Mouse (Mus musculus): ENCODE data around the gene Adarb2. TPM values are rescaled to one million over a fixed set of nuclear protein-coding genes. Genes with fewer than 3 reads are reported as not detected.

Adarb2 gene
- polyA plus RNA-seq, 1 experiment = not detected

- H3K4me1 ChIP-seq (ENCODE audit: control insufficient read depth) = no peaks in the 10 kb centered on the region
- no peak for TF ChIP-seq TAL1 (IDR thresholded peaks at IDR 0.05; ENCODE audit: low read length)
- TF ChIP-seq GATA1 (IDR thresholded peaks at IDR 0.05; ENCODE audit: low read length) = no peak
- no peaks in the 10 kb centered on the region for H3K9me3 ChIP-seq (ENCODE audit: control insufficient read depth, low read length)
- no peak overlapping the region for H3K4me3 ChIP-seq (replicated peaks)
- H3K36me3 ChIP-seq (ENCODE audit: control insufficient read depth) = no peaks in the 10 kb centered on the region
- H3K27me3 ChIP-seq (ENCODE audit: control insufficient read depth) = no peaks in the 10 kb centered on the region
Observed at GRCm38 (mm10) chr13:8622263-8622662, 419.6 kb downstream of the Adarb2 start.

GRCm38 (mm10) chr13:8629565-8629964 is 426.9 kb downstream of the Adarb2 start:
- Histone ChIP-seq H3K4me1 (ENCODE audit: control insufficient read depth) (no peaks in the 10 kb centered on the region), H3K4me3 (replicated peaks) (no peak overlapping the region), H3K27me3 (ENCODE audit: control insufficient read depth) (no peaks in the 10 kb centered on the region), H3K36me3 (ENCODE audit: control insufficient read depth) (no peaks in the 10 kb centered on the region), H3K9me3 (ENCODE audit: control insufficient read depth, low read length) (no peaks in the 10 kb centered on the region)
- TF ChIP-seq TAL1 (IDR thresholded peaks at IDR 0.05; ENCODE audit: low read length) (no peak), GATA1 (IDR thresholded peaks at IDR 0.05; ENCODE audit: low read length) (no peak)

- Histone ChIP-seq H3K4me1 (ENCODE audit: control insufficient read depth) (no peaks in the 10 kb centered on the region), H3K27me3 (ENCODE audit: control insufficient read depth) (no peaks in the 10 kb centered on the region), H3K4me3 (replicated peaks) (no peak overlapping the region), H3K36me3 (ENCODE audit: control insufficient read depth) (no peaks in the 10 kb centered on the region), H3K9me3 (ENCODE audit: control insufficient read depth, low read length) (no peaks in the 10 kb centered on the region)
- TF ChIP-seq TAL1 (IDR thresholded peaks at IDR 0.05; ENCODE audit: low read length) = no peak
- TF ChIP-seq GATA1 (IDR thresholded peaks at IDR 0.05; ENCODE audit: low read length) = no peak
Observed at GRCm38 (mm10) chr13:8631618-8632017, 429.0 kb downstream of the Adarb2 start.

GRCm38 (mm10) chr13:8632072-8632471 is 429.4 kb downstream of the Adarb2 start:
- Histone ChIP-seq H3K4me1 (ENCODE audit: control insufficient read depth) (no peaks in the 10 kb centered on the region), H3K36me3 (ENCODE audit: control insufficient read depth) (no peaks in the 10 kb centered on the region), H3K4me3 (replicated peaks) (no peak overlapping the region), H3K9me3 (ENCODE audit: control insufficient read depth, low read length) (no peaks in the 10 kb centered on the region), H3K27me3 (ENCODE audit: control insufficient read depth) (no peaks in the 10 kb centered on the region)
- TF ChIP-seq TAL1 (IDR thresholded peaks at IDR 0.05; ENCODE audit: low read length) (no peak), GATA1 (IDR thresholded peaks at IDR 0.05; ENCODE audit: low read length) (no peak)

- TF ChIP-seq TAL1 (IDR thresholded peaks at IDR 0.05; ENCODE audit: low read length) (no peak), GATA1 (IDR thresholded peaks at IDR 0.05; ENCODE audit: low read length) (no peak)
- Histone ChIP-seq H3K9me3 (ENCODE audit: control insufficient read depth, low read length) (no peaks in the 10 kb centered on the region), H3K4me1 (ENCODE audit: control insufficient read depth) (no peaks in the 10 kb centered on the region), H3K4me3 (replicated peaks) (no peak overlapping the region), H3K36me3 (ENCODE audit: control insufficient read depth) (no peaks in the 10 kb centered on the region), H3K27me3 (ENCODE audit: control insufficient read depth) (no peaks in the 10 kb centered on the region)
Observed at GRCm38 (mm10) chr13:8633385-8634337, 431.0 kb downstream of the Adarb2 start.

- no peak for TF ChIP-seq GATA1 (IDR thresholded peaks at IDR 0.05; ENCODE audit: low read length)
- no peak for TF ChIP-seq TAL1 (IDR thresholded peaks at IDR 0.05; ENCODE audit: low read length)
- no peaks in the 10 kb centered on the region for H3K4me1 ChIP-seq (ENCODE audit: control insufficient read depth)
- no peak overlapping the region for H3K4me3 ChIP-seq (replicated peaks)
- H3K36me3 ChIP-seq (ENCODE audit: control insufficient read depth) = no peaks in the 10 kb centered on the region
- H3K9me3 ChIP-seq (ENCODE audit: control insufficient read depth, low read length) = no peaks in the 10 kb centered on the region
- no peaks in the 10 kb centered on the region for H3K27me3 ChIP-seq (ENCODE audit: control insufficient read depth)
Observed at GRCm38 (mm10) chr13:8642084-8642483, 439.4 kb downstream of the Adarb2 start.

GRCm38 (mm10) chr13:8643920-8644319 is 441.3 kb downstream of the Adarb2 start:
- Histone ChIP-seq H3K9me3 (ENCODE audit: control insufficient read depth, low read length) (no peaks in the 10 kb centered on the region), H3K36me3 (ENCODE audit: control insufficient read depth) (no peaks in the 10 kb centered on the region), H3K4me3 (replicated peaks) (no peak overlapping the region), H3K4me1 (ENCODE audit: control insufficient read depth) (no peaks in the 10 kb centered on the region), H3K27me3 (ENCODE audit: control insufficient read depth) (no peaks in the 10 kb centered on the region)
- no peak for TF ChIP-seq GATA1 (IDR thresholded peaks at IDR 0.05; ENCODE audit: low read length)
- TF ChIP-seq TAL1 (IDR thresholded peaks at IDR 0.05; ENCODE audit: low read length) = no peak

GRCm38 (mm10) chr13:8644805-8645679 is 442.4 kb downstream of the Adarb2 start:
- no peaks in the 10 kb centered on the region for H3K36me3 ChIP-seq (ENCODE audit: control insufficient read depth)
- H3K4me3 ChIP-seq (replicated peaks) = no peak overlapping the region
- no peaks in the 10 kb centered on the region for H3K9me3 ChIP-seq (ENCODE audit: control insufficient read depth, low read length)
- H3K4me1 ChIP-seq (ENCODE audit: control insufficient read depth) = no peaks in the 10 kb centered on the region
- no peaks in the 10 kb centered on the region for H3K27me3 ChIP-seq (ENCODE audit: control insufficient read depth)
- TF ChIP-seq TAL1 (IDR thresholded peaks at IDR 0.05; ENCODE audit: low read length) (no peak), GATA1 (IDR thresholded peaks at IDR 0.05; ENCODE audit: low read length) (no peak)

GRCm38 (mm10) chr13:8649261-8649660 is 446.6 kb downstream of the Adarb2 start:
- no peak for TF ChIP-seq TAL1 (IDR thresholded peaks at IDR 0.05; ENCODE audit: low read length)
- TF ChIP-seq GATA1 (IDR thresholded peaks at IDR 0.05; ENCODE audit: low read length) = no peak
- Histone ChIP-seq H3K4me1 (ENCODE audit: control insufficient read depth) (no peaks in the 10 kb centered on the region), H3K36me3 (ENCODE audit: control insufficient read depth) (no peaks in the 10 kb centered on the region), H3K9me3 (ENCODE audit: control insufficient read depth, low read length) (no peaks in the 10 kb centered on the region), H3K4me3 (replicated peaks) (no peak overlapping the region), H3K27me3 (ENCODE audit: control insufficient read depth) (no peaks in the 10 kb centered on the region)
